In genomic region chr17:49015368-49015767, GRCm38 (mm10) we compare ENCODE assay signal across 19 mouse cellular contexts.
DNase-seq lines count a peak whose midpoint lies in the region; ATAC-seq lines count a peak whose summit lies in the region.
"Had no signal": no experiment of that assay in that cellular context is flagged by ENCODE, and none has a peak within 500 bp of the region (broad histone marks: within the 10 kb centered on the region; RNA-seq: fewer than 3 reads in every experiment).

No protein-coding gene starts in this region.

- H3K9ac ChIP-seq in forebrain, embryonic 11.5 days (ENCODE audit: low read length): no peak overlapping the region
- H3K9ac ChIP-seq: embryonic facial prominence, embryonic 12.5 days; forebrain, embryonic 12.5 days had no signal

- peak overlapping the region; percentile 52; the same call in 1 of the 2 replicates for H3K27ac ChIP-seq in macrophage
- no peak overlapping the region for H3K27ac ChIP-seq in forebrain, embryonic 11.5 days (ENCODE audit: low read depth, low read length)
- H3K27ac ChIP-seq: embryonic facial prominence, embryonic 10.5 days; embryonic facial prominence, embryonic 12.5 days; forebrain, embryonic 12.5 days had no signal

- H3K36me3 ChIP-seq in macrophage (ENCODE audit: inconsistent target): no peaks in the 10 kb centered on the region
- H3K36me3 ChIP-seq in forebrain, embryonic 11.5 days (ENCODE audit: control insufficient read depth, insufficient read depth, low read length): no peaks in the 10 kb centered on the region
- H3K36me3 ChIP-seq: embryonic facial prominence, embryonic 10.5 days; embryonic facial prominence, embryonic 12.5 days; forebrain, embryonic 12.5 days had no signal

- no peaks in the 10 kb centered on the region for H3K9me3 ChIP-seq in forebrain, embryonic 11.5 days (ENCODE audit: control insufficient read depth, low read length)
- H3K9me3 ChIP-seq: embryonic facial prominence, embryonic 10.5 days; embryonic facial prominence, embryonic 12.5 days; forebrain, embryonic 12.5 days had no signal

- H3K27me3 ChIP-seq in forebrain, embryonic 11.5 days (ENCODE audit: control insufficient read depth, insufficient read depth, low read length): no peaks in the 10 kb centered on the region
- H3K27me3 ChIP-seq: embryonic facial prominence, embryonic 12.5 days; forebrain, embryonic 12.5 days had no signal

- peaks cover 3% of the 10 kb centered on the region; the same call in 1 of the 2 replicates for H3K4me1 ChIP-seq in forebrain, embryonic 11.5 days (replicated peaks; ENCODE audit: control insufficient read depth, insufficient read depth, low read length)

- H3K79me2 ChIP-seq in macrophage (ENCODE audit: inconsistent target): no peaks in the 10 kb centered on the region

- DNase-seq in left cerebral cortex, adult 18-20 months (ENCODE audit: low spot score in 2 of 2): peak; percentile 20 to 31
- no peak for DNase-seq in left cerebral cortex, postnatal 4 days
- DNase-seq in right cerebral cortex, adult 2 months (ENCODE audit: low spot score in 2 of 2): peak; percentile 33 to 36
- DNase-seq in right cerebral cortex, postnatal 25 days: no peak
- no peak for DNase-seq in forebrain, embryonic 11.5 days (ENCODE audit: low spot score)
- DNase-seq: adrenal gland, adult 2 months; adrenal gland, postnatal 10 days; adrenal gland, postnatal 25 days; cerebellum, adult 11-12 months; cerebellum, adult 2 months; cerebellum, adult 9-10 months; cerebellum, postnatal 10 days; cerebellum, postnatal 25 days had no signal

- intact Hi-C loops in left cerebral cortex, postnatal 4 days (cut with DNase I): no loop called here

- WGBS in macrophage (ENCODE audit: missing documents): 93% methylated on average over 6 of the region's 6 CpGs
- 95% methylated on average over 6 of the region's 6 CpGs for WGBS in forebrain, embryonic 11.5 days

- ATAC-seq in forebrain, embryonic 11.5 days (replicated peaks; ENCODE audit: low FRiP score): no peak
- ATAC-seq: forebrain, embryonic 14.5 days; forebrain, embryonic 16.5 days had no signal

- H3K4me2 ChIP-seq in forebrain, embryonic 11.5 days (ENCODE audit: low read depth, low read length, severe bottlenecking): no peak overlapping the region
- H3K4me2 ChIP-seq: embryonic facial prominence, embryonic 12.5 days; forebrain, embryonic 12.5 days had no signal

- no peak overlapping the region for H3K4me3 ChIP-seq in macrophage (ENCODE audit: inconsistent target)
- H3K4me3 ChIP-seq in forebrain, embryonic 11.5 days (ENCODE audit: low read depth, low read length): no peak overlapping the region
- H3K4me3 ChIP-seq: embryonic facial prominence, embryonic 10.5 days; embryonic facial prominence, embryonic 12.5 days; forebrain, embryonic 12.5 days had no signal

Comparison
In these comparisons a context has a peak if more than half of its experiments do, and no peak if none do; other contexts are left out.
1. DNase-seq: peak in left cerebral cortex, adult 18-20 months (2 of 2) and right cerebral cortex, adult 2 months (2 of 2); none in left cerebral cortex, postnatal 4 days (single experiment), right cerebral cortex, postnatal 25 days (single experiment) and forebrain, embryonic 11.5 days (single experiment).